Mouse (Mus musculus) intestine, postnatal 0 days (tissue): Measurements from ENCODE around the gene Plin4. TPM values are rescaled to one million over a fixed set of nuclear protein-coding genes. Genes with fewer than 3 reads are reported as not detected.
A peak's percentile ranks its signal among the peaks of the same experiment; 100 is the strongest.

Source experiments
- ATAC-seq: fragments of 200-750 bp; cut with Nextera tagmentation; 2 replicates; pipeline ENCODE4 v1.8.0; 2017; ENCODE audit warnings: mild to moderate bottlenecking, moderate TSS enrichment, moderate library complexity
- H3K27ac ChIP-seq: fragments of 300-500 bp; sonication (generic); 2 replicates; pipeline ENCODE4 v1.5.1; 2014; ENCODE audit warnings: mild to moderate bottlenecking, low read depth, low read length, moderate library complexity
- H3K27me3 ChIP-seq: fragments of 300-500 bp; sonication (generic); replicated peaks from 2 replicates; pipeline ENCODE4 v1.6.1; 2014; ENCODE audit warnings: low read length, mixed read lengths; ENCODE audit not compliant: control insufficient read depth, insufficient read depth
- H3K36me3 ChIP-seq: fragments of 300-500 bp; sonication (generic); 2 replicates; pipeline ENCODE4 v1.6.1; 2014; ENCODE audit warnings: mild to moderate bottlenecking, moderate library complexity; ENCODE audit not compliant: control insufficient read depth, insufficient read depth
- H3K4me1 ChIP-seq: fragments of 300-500 bp; sonication (generic); replicated peaks from 2 replicates; pipeline ENCODE4 v1.6.1; 2014; ENCODE audit warnings: antibody characterized with exemption, low read length, mixed read lengths; ENCODE audit not compliant: control insufficient read depth, insufficient read depth
- H3K4me2 ChIP-seq: fragments of 300-500 bp; sonication (generic); replicated peaks from 2 replicates; pipeline ENCODE4 v1.6.1; 2014; ENCODE audit warnings: low read depth, mild to moderate bottlenecking, moderate library complexity
- H3K4me3 ChIP-seq: fragments of 300-500 bp; sonication (generic); 2 replicates; pipeline ENCODE4 v1.5.1; 2014; ENCODE audit warnings: low read depth, low read length
- H3K9ac ChIP-seq: fragments of 300-500 bp; sonication (generic); 2 replicates; pipeline ENCODE4 v1.6.1; 2014; ENCODE audit warnings: mild to moderate bottlenecking, low read depth, low read length
- H3K9me3 ChIP-seq: fragments of 300-500 bp; sonication (generic); 2 replicates; pipeline ENCODE4 v1.6.1; 2016; ENCODE audit warnings: mixed run types; ENCODE audit not compliant: control insufficient read depth
- CTCF ChIP-seq: sonication (generic); IDR thresholded peaks from 2 replicates; pipeline ENCODE4 v1.5.1; 2016; ENCODE audit warnings: low read depth, mild to moderate bottlenecking, control low read depth, antibody characterized with exemption, moderate library complexity
- WGBS: fragments of 180-500 bp; shearing (Covaris S2); extraction: QIAGEN DNeasy Blood & Tissue Kit; methylation state at CpG from one replicate; pipeline ENCODE4 v1.1.7; 2014; 5-methylcytosine and 5-hydroxymethylcytosine counted together
- polyA plus RNA-seq: library from polyadenylated mRNA; unstranded; fragments of >200 nt; fragmentation: Nextera tagmentation; extraction: Ambion mirVana; gene quantifications from 2 replicates; pipeline ENCODE4 v1.2.1, GENCODE M21; 2015

The Plin4 gene
- polyA plus RNA-seq, 1 experiment from 2014 or later: 0.30 TPM

DNA sequence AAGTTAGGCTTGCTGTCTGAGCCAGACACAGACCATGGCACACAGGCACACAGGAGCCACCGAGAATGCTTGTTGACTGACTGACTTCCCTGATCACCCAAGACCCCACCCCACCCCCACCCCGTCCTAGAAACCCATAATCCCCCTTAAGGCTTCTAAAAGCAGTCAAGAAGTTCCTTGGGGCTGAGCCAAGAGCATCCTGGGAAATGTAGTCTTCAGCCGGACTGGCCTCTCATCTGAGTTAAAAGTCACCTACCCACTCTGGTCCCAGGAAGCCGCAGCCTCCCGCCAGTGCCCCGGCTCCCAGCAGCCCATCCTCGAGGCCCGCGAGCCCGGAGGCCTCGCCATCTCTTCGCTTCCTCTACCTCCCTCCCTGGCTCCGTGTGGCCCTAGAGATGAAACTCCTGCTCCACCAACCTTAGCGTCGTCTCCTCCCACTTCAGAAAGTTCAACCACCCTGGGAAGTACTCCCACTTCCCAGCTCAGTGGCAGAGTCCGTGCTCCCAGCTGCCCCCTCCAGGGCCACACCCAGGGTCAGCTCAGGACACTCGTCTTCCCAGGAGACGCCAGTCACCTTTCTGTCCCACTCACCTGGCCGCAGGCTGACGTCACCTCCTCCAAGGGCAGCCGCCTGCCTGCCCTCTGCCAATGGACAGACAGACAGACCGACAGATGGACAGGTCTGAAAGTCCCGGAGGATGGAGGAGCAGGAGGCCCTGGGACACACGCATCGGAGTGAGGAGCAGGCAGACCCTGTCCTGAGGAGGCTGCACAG lies 28.4 kb upstream of the Plin4 start:
- no peak overlapping the region for H3K9ac ChIP-seq
- no peak overlapping the region for H3K27ac ChIP-seq
- peak overlapping the region; percentile 30 for H3K4me2 ChIP-seq
- H3K4me3 ChIP-seq: no peak overlapping the region
- H3K36me3 ChIP-seq: no peaks in the 10 kb centered on the region
- H3K4me1 ChIP-seq: peaks cover 13% of the 10 kb centered on the region; the same call in 1 of the 2 replicates
- no peak for ATAC-seq
- WGBS: 25% methylated on average over 25 of the region's 25 CpGs
- TF ChIP-seq CTCF: no peak
- peaks cover 47% of the 10 kb centered on the region for H3K27me3 ChIP-seq
- no peaks in the 10 kb centered on the region for H3K9me3 ChIP-seq

DNA sequence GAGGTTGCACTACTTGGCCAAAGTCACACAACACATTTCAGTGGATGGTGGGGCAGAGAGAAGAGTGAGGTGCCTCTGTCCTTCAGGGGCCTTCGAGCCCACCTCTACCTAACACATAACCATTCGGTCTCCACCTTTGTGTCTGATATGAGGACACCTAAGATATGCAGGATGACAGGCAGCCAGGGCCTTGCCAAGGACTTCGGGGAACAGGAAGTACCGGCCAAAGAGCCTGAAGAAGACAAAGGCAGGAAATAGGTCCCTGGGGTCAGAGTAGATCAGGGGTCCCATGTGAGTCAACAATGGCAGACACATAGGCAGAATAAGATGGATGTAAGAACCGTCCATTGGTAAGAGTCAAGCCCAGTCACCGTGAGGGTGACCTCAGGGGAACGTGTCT lies 27.0 kb upstream of the Plin4 start:
- Histone ChIP-seq H3K36me3 (no peaks in the 10 kb centered on the region), H3K4me2 (no peak overlapping the region), H3K9me3 (no peaks in the 10 kb centered on the region), H3K4me3 (no peak overlapping the region), H3K27ac (no peak overlapping the region), H3K4me1 (peaks cover 10% of the 10 kb centered on the region; the same call in 1 of the 2 replicates), H3K27me3 (peaks cover 36% of the 10 kb centered on the region), H3K9ac (no peak overlapping the region)
- ATAC-seq: no peak
- WGBS: 78% methylated on average over 7 of the region's 7 CpGs
- TF ChIP-seq CTCF: no peak

DNA sequence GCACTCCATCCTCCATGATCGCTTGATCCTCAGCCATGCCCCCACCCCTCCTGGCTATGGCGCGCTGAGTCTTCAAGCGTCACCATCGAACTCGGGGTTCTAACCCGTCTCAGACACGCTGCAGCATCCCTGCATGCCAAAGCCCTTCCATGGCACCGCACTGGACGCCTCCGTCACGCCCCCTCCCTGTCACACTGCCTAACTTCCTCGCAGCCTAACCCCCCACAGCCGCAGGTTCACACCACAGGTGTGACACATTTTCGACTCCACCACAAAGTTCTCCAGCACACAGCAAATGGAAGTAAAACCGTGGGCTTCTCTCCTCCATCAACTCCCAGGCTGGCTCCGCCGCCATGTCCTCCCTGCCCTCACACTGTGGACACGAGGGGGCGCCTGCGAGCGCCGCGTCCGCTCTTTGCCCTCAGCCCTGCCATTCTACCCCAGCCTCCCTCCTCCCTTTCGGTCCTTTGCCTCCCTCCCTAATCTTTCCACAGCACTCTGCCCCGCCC lies 24.9 kb upstream of the Plin4 start:
- H3K4me3 ChIP-seq: peak overlapping the region; percentile 37
- peak; percentile 92 for TF ChIP-seq CTCF
- 0 out of 2 replicates have a peak overlapping the region, but pooled peaks have one; percentile 32 for H3K9ac ChIP-seq
- peak overlapping the region; percentile 90 for H3K4me2 ChIP-seq
- H3K9me3 ChIP-seq: no peaks in the 10 kb centered on the region
- WGBS: 3% methylated on average over 26 of the region's 27 CpGs
- H3K36me3 ChIP-seq: peaks cover 12% of the 10 kb centered on the region
- peak overlapping the region; percentile 88 for H3K27ac ChIP-seq
- peaks cover 10% of the 10 kb centered on the region; the same call in 1 of the 2 replicates for H3K4me1 ChIP-seq
- peak; percentile 32 for ATAC-seq
- peaks cover 15% of the 10 kb centered on the region; the same call in 1 of the 2 replicates for H3K27me3 ChIP-seq

DNA sequence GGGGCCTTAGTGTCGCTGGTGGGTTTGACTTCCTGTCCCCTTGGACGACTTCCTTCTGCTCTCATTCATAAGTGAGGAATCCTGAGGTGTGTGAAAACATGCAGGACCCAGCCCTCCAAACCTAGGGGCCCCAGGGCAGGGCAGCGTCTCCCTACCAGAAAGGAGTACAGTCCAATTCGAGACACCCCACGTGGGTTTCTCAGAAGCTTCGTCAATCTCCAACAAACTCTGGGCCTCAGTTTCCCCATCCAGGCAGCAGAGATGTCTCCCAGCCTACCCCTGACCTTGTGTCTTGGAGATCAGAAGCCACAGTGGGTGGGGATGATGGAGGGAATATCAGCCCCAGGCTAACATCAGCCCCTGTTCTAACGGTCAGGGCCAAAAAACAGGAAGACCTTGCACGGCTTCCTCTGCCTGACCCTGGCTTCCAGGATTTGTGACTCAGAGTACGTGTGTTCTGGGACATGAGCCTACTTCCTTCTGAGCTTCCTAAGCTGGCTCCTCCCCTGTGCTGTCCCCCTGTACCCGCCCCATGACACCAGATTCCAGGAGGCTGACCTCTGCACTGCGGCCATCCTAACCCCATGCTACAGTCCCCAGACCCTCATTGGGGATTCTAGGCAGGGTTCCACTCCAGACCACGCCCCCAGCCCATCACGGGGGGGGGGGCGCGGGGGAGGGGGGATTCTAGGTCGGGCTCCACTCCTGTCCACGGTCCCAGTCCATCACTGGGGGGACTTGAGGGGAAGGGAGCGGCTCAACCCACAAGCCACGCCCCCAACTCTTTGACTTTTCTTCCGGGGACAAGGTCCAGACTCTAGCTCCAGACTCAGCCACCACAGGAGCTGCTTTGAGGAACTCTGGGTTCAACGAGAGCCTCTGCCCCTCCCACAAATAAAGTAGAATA lies 24.1 kb upstream of the Plin4 start:
- ATAC-seq: peak; percentile 91
- peaks cover 12% of the 10 kb centered on the region for H3K36me3 ChIP-seq
- peak overlapping the region; percentile 88 for H3K27ac ChIP-seq
- 14% methylated on average over 18 of the region's 21 CpGs for WGBS
- no peaks in the 10 kb centered on the region for H3K9me3 ChIP-seq
- H3K4me3 ChIP-seq: peak overlapping the region; percentile 37
- H3K4me2 ChIP-seq: peak overlapping the region; percentile 90
- no peak for TF ChIP-seq CTCF
- peaks cover 7% of the 10 kb centered on the region; the same call in 1 of the 2 replicates for H3K27me3 ChIP-seq
- H3K9ac ChIP-seq: no peak overlapping the region
- H3K4me1 ChIP-seq: peaks cover 10% of the 10 kb centered on the region; the same call in 1 of the 2 replicates

DNA sequence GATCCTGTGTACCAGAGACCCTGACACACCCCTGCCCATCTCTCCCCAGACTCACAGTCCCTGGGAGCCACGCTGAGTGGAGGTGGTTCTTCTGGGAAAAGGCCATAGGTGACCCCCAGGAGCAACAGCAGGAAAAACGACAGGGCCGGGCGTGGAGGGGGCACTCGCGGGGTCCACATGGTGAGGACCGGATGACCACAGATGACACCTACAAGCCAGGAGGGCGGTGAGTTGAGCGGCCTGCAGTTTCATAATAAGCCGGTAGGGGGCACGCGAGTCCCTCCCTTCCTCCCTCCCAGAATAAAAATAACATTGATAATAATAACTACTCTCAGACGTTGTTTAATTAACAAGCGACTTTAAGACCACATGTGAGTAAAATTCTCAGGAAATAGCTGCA lies 23.1 kb upstream of the Plin4 start:
- peak; percentile 86 for TF ChIP-seq CTCF
- no peak for ATAC-seq
- WGBS: 3% methylated on average over 14 of the region's 14 CpGs
- H3K36me3 ChIP-seq: peaks cover 12% of the 10 kb centered on the region
- H3K4me3 ChIP-seq: no peak overlapping the region
- peak overlapping the region; percentile 41 for H3K4me2 ChIP-seq
- H3K9me3 ChIP-seq: no peaks in the 10 kb centered on the region
- no peaks in the 10 kb centered on the region for H3K27me3 ChIP-seq
- no peak overlapping the region for H3K9ac ChIP-seq
- no peak overlapping the region for H3K27ac ChIP-seq
- peaks cover 10% of the 10 kb centered on the region; the same call in 1 of the 2 replicates for H3K4me1 ChIP-seq

DNA sequence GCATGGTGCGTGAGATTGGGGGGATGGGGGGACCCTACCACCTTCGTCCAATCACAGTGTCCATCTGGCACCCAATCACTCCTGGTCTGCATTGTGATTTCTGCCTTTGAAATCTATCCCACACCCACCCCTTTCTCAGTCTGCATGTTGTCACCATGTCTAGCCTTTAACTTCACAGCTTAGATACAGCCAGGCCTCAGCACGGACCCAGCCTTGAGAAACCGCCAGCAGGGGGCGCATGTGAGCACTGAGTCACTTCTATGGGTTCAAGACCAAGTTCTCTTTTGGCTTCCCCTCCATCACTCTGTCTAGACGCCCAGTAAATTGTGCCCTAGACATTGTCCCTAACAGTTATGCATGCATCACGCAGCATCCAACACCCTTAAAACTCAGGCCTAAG lies 22.2 kb upstream of the Plin4 start:
- no peaks in the 10 kb centered on the region for H3K27me3 ChIP-seq
- peak; percentile 82 for TF ChIP-seq CTCF
- ATAC-seq: no peak
- no peak overlapping the region for H3K27ac ChIP-seq
- 43% methylated on average over 7 of the region's 7 CpGs for WGBS
- H3K9me3 ChIP-seq: no peaks in the 10 kb centered on the region
- no peak overlapping the region for H3K4me2 ChIP-seq
- peaks cover 10% of the 10 kb centered on the region; the same call in 1 of the 2 replicates for H3K4me1 ChIP-seq
- H3K4me3 ChIP-seq: no peak overlapping the region
- no peak overlapping the region for H3K9ac ChIP-seq
- peaks cover 12% of the 10 kb centered on the region for H3K36me3 ChIP-seq
